Mouse (Mus musculus) adrenal gland, postnatal 36 days (tissue): ENCODE measurements at regions not wholly inside any gene's neighbourhood (a gene's known extent, or its start where the extent isn't known, plus 50 kb on each side); places are given as distances from the start of the nearest gene placed in this dataset.

Source experiments
- DNase-seq, 2 experiments: peaks; one replicate each; pipeline ENCODE4 v3.0.0; 2021; ENCODE audit warnings: mixed read lengths in 1 of 2

DNA sequence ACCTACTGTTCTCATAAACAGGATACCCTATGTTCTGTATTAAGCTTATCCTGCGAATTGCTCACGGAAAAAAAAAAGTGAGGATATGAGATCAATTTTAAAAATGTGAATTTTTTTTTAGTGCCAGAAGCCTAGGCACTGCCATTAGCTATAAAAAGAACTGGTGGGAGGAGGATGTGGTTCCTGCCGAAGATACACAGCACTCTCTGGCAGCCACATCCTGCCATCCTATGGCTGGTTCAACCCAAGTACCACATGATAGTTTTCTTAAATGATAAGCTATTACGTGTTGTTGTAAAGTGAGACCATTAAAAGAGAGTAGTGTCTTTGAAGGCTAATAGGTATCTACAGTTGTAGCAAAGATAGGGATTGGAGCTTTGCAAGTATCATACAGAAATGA lies 58.2 kb upstream of the Ppp3ca start:
- DNase-seq = no peak

DNA sequence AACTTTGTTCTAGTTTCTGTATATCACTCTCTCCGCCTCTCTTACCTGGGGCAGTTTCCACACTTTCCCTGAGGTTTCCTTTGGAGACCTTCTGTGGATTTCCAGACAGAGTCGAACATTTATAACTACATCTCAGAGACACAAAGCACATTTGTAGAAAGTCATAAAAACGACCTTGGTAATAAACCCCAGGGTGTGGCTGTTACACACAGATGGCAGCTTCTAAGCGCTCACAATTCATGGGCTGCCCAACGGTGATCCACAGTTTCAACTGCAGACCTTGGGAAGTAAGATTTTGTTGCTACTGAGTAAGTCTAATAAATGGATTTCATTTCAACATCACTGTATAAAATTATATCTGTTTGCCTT lies 59.4 kb upstream of the Ppp3ca start:
- no peak for DNase-seq

DNA sequence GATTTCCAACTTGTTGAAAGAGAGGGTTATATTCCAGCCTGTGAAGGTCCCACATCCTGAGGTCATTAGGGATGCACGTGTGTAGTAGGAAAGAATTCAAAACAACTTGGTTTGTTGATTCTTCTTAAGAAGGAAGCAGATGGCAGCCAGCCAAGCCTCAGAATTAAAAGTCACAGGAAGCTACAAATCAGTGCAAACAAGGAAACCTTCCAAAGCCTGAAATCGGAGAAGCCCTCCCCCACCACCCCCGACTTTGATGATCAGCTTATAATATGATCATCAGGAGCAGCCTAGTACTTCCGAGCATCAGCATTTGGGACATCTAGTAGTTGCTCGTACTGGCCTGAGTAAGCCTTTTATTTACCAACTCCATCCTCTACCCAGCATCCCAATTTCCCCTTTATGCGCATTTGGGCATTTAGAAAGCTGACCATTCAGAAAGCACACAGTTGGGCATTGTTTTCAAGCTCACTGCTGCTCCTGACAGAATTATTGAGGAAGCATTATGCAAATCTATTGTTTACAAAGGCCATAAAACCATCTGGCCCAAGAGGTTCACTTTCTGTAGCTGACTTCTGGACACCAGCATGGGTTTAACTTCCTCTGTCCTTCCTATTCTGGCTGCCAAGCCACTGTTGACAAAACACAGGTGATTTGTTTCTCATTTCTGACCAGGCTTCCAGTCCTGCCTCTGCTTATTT lies 59.9 kb upstream of the Ppp3ca start:
- peak; percentile 32 to 66 for DNase-seq

DNA sequence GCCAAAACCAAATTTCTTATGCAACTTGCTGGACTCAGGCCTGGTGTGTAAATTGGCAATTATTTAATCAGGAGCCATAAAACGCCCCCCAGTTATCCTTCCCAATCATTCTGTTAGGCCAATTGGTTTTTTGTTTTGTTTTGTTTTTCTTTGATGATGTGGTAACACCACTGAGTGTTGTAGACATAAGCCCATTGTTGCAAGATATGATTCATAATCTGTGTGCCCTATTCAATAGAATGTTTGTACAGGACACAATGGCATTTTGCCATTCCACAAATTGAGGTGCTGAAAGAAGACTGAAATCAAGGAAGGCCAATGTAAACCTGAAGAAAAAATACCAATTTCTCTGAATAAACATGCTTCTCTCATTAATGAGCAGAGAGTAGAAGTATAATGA lies 68.2 kb upstream of the Ppp3ca start:
- no peak for DNase-seq

DNA sequence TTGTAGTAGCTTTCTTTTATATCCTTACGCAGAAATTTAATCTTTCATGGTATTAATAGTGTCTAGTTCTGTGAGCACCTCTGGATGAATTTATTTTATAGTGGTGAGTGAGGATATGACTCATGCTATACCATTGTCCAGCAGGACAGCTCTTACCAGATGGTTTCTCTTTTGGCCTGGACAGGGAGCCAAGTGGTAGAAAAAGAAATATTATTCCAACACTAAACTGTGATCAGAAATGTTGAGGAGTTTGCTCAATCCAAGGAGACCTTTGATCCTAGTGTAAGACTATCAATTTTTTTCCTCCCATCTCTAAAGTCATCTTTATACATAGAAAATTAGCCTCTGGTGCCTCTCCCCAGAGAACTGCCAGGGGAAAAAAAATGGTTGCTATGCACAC lies 86.0 kb upstream of the Ppp3ca start:
- no peak for DNase-seq

DNA sequence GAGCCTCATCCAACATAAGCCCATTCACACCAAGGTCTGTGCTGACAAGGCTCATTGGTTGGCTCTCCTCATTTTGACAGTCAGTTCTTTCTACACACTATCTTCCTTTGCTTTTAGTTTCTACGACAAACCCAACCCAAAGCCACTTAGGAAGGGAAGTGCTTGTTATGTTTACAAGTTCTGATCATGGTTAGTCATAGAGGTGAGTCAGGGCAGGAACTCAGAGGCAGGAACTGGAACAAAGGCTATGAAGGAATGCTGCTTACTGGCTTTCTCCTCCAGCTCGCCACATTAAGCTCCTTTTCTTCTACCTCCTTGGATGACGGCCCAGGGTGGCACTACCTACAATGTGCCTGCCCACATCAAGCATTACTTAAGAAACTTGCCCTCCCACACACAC lies 91.9 kb upstream of the Ppp3ca start:
- DNase-seq = no peak

DNA sequence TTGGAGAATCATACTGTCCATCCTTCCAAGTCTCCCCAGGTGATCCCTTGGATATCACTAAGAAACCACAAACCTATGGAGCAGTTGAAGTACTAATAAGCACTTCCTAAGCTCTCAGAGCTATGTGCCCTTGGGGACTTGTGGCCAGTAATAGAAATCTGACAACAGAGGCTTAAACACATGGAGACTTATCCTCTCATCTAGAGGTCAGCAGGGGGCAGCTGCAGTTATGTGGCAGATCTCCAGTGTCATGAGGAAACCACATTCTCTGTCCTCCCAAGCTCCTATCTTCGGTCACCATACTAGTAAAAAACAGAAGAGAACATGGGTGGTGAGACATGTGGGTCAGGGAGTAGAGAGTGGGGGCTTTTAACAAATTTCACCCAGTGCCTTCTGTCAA lies 99.4 kb upstream of the Ppp3ca start:
- DNase-seq = no peak

DNA sequence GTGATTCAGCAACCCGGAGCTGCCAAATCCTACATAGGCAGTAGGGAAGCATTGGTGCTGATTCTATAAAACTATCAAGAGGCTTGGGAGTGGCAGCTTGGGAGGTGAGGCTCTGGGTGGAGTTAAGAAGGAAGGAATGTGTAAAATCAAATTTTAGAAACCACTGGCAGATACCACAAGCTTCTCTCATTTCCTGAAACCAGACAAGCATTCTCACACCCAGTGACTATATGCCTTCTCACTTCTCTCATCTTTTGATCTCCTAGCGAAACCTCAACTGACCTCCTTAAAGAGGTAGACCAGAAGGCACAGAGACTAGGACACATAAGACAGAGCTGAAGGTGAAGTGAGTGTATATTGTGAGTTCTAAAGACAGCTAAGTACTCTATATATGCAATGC lies 113.4 kb upstream of the Ppp3ca start:
- no peak for DNase-seq

DNA sequence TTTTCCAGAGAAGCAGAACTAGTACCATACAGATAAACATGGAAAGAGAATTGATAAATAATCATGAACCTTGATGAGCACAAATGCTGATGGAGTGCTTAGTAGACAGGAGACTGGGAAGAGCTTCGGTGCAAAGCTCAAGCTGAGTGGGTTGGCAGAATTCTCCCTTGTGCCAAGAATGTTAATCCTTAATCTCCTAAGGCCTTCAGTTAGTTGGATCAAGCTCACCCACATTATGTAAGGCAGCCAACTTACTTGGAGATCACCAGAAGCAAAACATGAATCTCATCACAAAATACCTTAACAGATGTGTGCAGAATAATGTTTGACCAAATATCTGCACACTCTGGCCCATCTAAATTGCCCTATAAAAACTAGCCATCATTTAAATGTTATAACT lies 120.5 kb upstream of the Ppp3ca start:
- DNase-seq = no peak

DNA sequence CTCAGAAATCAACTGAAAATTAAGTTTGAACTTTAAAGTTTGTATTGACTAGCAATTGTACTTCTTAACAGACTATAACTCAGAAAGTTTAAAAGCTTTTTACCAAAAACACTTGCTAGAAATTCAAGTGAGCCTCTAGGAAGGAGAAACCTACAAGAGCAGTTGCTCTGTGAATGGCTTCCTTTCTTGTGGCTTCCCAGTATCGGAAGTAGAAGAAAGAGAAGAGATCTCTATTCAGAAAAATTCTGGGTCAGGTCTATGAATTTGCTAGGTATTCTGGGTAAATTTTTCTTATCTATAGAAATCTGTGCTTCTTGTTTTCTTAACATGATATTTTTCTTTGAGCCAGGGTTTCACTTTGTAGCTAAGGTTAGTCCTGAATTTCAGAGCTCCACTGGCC lies 138.3 kb upstream of the Ppp3ca start:
- no peak for DNase-seq

DNA sequence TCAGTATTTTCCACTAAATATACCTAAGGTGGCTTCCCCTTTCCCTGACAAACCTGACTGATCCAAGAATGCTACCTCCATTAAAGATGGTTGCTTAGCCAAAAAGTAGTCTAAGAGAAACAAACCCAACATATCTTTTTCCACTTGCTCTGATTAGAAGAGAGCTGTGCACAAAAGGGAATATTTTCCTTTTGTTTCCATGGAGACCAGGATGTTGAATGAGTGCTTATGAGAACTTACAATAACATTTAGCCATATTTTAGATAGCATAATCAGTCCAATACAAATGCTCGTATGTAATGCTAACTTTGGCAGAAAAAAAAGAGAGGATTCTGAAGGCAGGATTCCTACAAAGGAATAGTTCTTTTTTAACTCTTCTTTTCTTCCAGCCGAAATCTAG lies 161.3 kb upstream of the Ppp3ca start:
- DNase-seq = no peak

DNA sequence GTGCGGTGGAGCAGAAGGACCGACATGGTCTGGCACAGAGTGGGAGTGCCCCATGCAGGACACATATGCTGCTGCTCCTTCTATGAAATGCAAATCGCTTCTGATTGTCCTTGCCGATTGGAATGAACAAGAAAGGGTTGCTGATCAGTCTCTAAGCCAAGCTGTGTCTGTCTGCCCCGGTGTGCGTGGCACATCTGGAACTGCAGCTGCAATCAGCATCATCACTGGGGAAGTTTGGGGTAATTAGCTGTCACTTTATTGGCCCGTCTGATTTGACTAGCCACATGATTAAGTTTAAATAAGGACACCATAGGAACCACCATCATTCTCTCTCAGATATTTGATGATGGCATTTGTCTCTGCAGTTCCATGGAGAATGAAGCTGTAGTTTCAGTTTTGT lies 162.9 kb upstream of the Ppp3ca start:
- DNase-seq = no peak

DNA sequence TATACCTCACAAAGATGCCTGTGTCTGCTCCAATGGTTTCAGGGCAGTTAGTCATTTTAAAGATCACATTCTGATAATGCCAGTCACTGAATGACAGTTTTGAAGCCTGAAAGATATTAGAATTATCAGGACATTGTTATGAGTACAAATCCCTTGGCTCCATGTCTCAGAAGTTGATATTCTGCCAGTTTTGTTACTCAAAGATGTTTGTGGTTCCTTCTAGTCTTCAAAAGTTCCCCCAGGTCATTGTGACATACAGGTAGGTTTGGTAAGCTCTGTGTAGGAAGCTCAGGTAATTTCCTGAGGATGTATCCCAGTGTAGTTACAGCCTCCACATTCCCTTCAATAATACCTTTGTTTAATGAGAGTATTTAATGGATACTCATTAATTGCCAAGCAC lies 169.0 kb upstream of the Bank1 start:
- no peak for DNase-seq

DNA sequence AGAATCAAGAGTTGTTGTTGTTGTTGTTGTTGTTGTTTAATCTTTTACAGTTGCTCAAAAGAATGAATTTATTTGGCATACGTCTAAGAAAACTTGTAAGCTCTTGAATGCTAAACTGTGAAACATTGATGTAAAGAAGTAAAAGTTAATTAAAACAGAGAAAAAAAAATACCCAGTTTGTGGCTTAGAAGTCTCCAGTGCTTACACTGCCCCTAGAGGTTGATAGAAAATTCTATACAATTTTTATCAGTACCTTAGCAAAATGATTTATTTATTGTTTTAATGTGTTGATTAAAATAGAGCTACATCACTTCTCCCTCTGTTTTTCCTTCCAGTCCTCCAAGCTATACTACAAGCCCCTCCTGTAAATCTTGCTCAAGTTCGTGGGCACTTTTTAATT lies 165.8 kb upstream of the Bank1 start:
- no peak for DNase-seq

DNA sequence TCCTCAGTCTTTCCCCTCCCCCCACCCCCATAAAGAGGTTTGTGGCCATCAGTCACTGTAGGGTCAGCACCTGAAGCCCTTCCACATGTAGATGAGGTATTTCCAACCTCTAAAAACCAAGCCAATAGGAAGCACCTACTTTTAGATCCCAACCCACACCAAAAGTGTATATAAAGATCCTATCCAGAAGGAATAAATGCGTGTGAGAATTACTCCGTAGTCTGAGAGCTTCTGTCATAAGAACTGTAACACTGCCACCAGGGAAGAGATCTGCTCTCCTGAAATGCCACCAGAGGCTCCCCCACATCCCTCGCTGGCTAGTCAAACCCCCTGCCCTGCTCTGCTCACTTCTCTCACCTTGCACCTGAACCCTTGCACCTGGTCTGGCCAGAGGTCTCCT lies 145.8 kb upstream of the Bank1 start:
- no peak for DNase-seq

DNA sequence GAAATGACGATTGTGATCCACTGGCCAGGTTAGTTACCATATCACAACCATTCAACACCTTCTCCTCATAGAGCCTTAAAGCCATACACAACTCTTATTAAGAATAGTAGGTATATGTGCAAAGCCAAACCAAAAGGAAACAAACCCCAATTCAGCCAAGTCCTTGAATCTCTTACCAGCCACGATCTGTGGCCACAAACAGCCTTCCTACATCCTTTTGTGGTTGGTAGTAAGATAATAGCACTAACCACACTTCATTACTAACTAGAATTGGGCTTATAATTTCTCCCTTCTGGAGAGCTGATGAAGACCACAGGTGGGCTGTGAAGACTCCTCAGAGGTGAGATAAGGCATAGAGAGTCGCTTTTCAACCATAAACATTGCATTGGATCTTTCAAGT lies 136.9 kb upstream of the Bank1 start:
- no peak for DNase-seq

DNA sequence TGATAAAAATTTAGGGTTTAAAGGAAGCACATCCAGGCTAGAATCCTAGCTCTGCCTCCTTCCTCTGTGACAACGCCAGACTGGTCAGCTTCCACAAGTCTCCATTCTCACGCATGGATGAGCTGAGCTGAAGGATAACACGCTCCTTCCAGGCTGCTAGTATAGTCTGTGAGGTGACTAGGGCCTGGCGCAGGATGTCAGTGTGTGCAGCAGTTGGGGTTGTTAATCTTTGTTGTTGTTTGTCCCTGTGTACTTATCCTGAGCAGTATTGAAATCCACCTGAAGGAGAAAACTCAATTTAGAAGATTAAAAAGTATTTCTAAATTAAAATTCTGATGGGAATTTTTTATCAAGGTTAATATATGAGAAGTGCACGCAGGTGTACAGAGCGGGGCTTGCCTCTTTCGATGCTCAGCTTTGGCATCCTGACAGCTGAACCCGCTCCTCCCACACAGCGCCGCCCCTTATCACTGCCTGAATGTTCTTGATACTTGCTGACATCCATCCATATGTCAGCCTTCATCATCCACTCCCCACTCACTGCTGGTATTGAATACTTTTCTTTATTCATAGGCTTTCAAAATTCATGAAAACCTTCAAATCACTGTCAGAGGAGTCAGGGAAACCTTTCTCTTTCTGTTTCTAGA lies 130.7 kb upstream of the Bank1 start:
- no peak for DNase-seq

DNA sequence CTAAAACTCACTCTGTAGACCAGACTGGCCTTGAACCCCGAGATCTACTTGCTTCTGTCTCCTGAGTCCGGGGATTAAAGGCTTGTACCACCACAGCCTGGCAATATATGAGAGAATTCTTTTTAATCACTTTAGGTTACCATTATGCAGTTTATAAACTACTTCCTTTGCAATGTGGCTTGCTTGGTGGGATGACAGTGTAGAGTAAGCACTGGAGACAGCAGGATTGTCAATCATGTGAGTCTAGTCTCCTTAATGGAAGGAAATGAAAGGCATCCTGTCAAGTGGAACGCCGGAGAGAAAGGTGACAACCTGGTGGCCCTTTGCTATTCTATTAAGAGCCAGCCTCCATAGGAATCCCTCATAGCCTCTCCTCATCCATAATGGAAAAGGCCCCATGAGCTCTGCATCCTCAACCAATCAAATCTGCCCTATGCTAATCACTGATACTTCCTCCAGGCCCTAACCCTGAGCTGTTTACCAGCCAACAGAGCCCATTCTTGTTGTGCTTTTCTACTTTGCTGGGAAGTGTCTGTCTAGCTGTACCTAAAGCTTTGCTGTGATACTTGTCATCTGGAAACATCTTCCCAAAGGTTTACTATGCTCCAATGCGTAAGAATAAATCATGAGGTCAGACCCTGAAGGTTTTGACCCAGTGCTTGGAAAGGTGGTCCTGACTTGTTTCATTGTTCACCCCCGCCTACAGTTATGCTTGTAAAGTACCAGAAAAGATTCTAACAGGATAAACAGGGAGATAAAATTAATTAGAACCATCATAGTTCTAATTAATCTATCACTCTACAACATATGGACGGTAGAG lies 130.0 kb upstream of the Bank1 start:
- no peak for DNase-seq

DNA sequence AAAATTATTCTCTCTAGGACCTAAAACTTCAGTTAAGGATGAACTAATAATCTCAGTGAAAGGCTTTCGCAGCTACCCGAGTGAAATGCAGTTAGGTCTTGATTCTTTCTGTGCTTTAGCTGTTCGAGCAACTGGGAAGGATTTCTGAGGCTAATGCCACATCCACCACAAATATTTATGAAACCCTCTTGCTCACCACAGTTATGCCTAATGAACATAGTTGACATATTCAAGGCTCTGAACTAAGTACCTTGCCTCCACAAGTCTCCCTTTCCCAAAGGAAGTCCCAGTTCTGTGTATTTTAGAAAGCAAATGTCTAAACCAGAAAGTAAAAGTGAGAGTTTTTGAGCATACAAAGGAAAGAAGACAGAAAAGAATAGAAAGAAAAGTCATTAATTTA lies 129.1 kb upstream of the Bank1 start:
- DNase-seq = no peak

DNA sequence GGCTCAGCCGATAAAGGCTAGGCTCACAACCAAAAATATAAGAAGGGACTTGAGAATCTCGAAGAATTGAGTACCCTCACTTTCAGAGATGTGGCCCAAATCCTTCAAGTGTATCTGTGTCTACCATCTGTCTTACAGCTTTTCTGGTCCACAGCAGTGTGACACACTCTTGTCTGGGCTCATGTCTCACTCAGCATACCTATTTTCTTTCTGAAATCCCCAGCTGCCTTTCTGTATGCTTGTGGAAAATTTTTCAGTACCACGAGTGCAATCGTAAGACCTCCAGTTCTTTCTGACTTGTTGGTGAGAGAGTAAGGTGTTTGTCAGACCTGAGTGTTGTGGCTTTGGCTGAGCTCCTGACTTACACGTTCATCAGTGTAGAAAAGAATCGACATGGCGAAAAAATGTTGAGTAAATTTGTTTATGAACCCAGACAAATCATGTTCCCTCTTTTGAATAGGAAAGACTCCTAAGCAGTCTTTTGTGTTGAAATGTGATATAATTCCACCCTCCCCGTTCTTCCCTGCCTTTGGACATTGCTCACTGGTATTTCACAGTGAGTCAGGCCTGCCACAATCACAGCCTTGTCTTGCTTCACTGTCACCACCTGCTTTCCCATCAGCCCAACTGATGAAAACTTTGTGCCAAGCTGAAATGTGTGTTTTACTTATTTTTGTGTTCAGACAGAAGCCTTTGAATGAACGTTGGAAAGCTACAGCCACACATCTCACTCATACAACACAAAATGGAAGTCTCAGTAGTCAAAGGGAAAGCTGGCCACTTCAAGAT lies 125.3 kb upstream of the Bank1 start:
- no peak for DNase-seq

DNA sequence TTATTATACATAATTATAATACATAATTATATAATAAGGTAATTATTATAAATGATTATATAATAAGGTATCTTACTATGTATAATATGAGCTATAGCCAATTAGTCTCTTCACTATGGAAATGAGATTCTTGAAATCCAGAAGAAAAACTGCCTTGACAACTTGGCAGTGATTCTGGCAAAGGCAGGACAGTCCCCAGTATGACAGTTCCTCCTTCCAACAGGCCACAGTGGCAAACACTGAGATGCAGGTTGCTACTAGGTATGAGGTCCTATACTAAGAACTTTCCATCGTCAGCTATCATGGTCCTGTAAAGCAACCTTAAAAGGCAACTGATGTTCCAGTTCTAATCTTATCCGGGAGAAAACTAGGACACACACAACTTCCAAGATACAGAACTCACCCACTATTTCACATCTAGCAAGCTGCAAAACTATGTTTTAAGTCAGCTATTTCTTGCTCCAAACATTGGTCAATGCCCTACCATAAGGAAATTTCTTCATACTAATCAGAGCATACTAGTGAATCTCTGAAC lies 124.6 kb upstream of the Bank1 start:
- DNase-seq = no peak

DNA sequence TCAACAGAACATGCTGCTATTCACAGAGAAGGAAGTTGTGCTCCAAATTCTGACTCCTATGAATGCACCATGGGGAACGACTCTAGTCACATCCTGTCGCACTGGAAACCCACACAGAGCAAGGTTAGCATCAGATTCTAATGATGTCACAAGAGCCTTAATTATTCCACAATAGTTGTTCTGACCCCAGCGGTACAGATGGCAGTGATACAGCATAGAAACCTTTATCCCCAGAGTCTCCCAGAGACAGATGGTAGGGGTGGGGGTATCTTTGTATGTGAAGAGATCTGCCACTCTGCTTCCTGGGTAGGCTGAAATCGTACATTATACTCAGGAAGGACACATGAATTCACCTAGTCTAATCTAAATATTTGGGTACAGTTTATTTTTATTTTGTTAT lies 123.5 kb upstream of the Bank1 start:
- no peak for DNase-seq

DNA sequence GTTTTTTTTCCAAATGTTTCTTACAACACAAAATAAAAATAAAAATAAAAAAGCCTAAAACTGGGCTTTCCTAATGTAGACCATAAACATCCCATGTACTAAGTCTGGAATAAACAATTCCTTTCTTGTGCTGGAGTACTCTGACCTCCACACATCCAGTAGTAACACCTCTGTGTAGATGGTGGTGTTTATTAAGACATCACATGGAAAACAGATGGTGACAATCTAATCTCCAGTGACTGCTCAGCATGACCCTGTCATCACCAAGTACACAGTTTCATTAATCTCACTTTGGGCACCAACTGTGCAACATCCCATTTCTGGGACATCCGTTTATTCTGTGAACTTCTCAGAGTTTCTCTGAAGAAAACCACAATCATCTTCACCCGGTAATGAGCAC lies 118.7 kb upstream of the Bank1 start:
- DNase-seq = no peak
